Mouse (Mus musculus) brain, embryonic 14.5 days (tissue): ENCODE results near the gene Flot1.

ENCODE experiments used
- CTCF ChIP-seq: fragments of 200-500 bp; IDR thresholded peaks from 2 replicates; pipeline ENCODE4 v1.5.1; 2012; ENCODE audit warnings: inconsistent platforms, mild to moderate bottlenecking, moderate library complexity, borderline replicate concordance; ENCODE audit not compliant: insufficient read depth, insufficient read length; ENCODE audit errors: extremely low read depth
- POLR2A ChIP-seq: fragments of 200-500 bp; IDR thresholded peaks from 2 replicates; pipeline ENCODE4 v1.6.1; 2012; ENCODE audit warnings: mild to moderate bottlenecking, inconsistent platforms, borderline replicate concordance; ENCODE audit not compliant: poor library complexity, insufficient read depth, insufficient read length, severe bottlenecking; ENCODE audit errors: extremely low read depth

DNA sequence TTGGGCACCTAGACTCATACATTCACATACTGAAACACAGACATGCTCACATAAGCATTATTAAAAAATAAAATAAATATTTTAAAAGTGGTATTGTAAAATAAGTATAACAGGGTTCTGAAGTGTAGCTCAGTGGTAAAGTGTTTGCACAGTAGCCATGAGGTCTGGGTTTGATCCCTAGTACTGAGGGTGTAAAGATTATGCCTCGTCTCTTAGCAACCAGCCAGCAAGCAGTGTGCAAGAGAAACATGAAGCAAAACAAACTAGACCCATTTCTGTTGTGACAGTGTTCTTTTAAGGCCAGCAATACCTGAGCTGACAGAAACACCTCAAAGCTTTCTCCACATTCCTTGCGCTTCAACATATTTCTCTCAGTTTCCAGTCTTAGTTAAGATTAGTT, 22.1 kb upstream of the Flot1 start:
- TF ChIP-seq POLR2A, result no peak
- no peak for TF ChIP-seq CTCF
